Mouse (Mus musculus): ENCODE results near the gene Hipk1. TPM values are rescaled to one million over a fixed set of nuclear protein-coding genes. Genes with fewer than 3 reads are reported as not detected.
"Not testable (repeated sequence)": the region's sequence is repeated elsewhere in the genome, so short reads cannot be mapped to it uniquely, and the experiment has no call there.

The Hipk1 gene
- total RNA-seq, 2 experiments from 2014 or later, result 102 to 117 TPM

GRCm38 (mm10) chr3:103799507-103799906 is 8.1 kb upstream of the Hipk1 start:
- intact Hi-C loops (cut with DNase I), result no loop called here
- DNase-seq, result no peak

- intact Hi-C loops (cut with DNase I), result no loop called here
These were observed 5.0 kb upstream of the Hipk1 start for GRCm38 (mm10) chr3:103796389-103796788.

GRCm38 (mm10) chr3:103792566-103792965 is 1.2 kb upstream of the Hipk1 start:
- intact Hi-C loops (cut with DNase I), result no loop called here
- no peak for DNase-seq

More at GRCm38 (mm10) chr3:103796389-103796788, 5.0 kb upstream of the Hipk1 start:
- DNase-seq, result no peak

GRCm38 (mm10) chr3:103792111-103792406 is 696 bp upstream of the Hipk1 start:
- DNase-seq; intact Hi-C loops (cut with DNase I): not testable (repeated sequence)

GRCm38 (mm10) chr3:103790346-103791145 is 817 bp downstream of the Hipk1 start:
- intact Hi-C loops (cut with DNase I), result loop anchor here (1.0 kb wide), 1 partner anchor 19 kb away; the partner anchor contains the start of genes Ap4b1, Dclre1b and Gm43064
- DNase-seq, result peak; percentile 42 to 64

- intact Hi-C loops (cut with DNase I), result no loop called here
- peak; percentile 53 to 57 for DNase-seq
These were observed 1.4 kb downstream of the Hipk1 start for GRCm38 (mm10) chr3:103789891-103790345.

- DNase-seq, result no peak
- intact Hi-C loops (cut with DNase I), result no loop called here
These were observed 2.3 kb downstream of the Hipk1 start for GRCm38 (mm10) chr3:103789096-103789495.

- DNase-seq, result no peak
These were observed 4.1 kb downstream of the Hipk1 start for GRCm38 (mm10) chr3:103787225-103787624.

GRCm38 (mm10) chr3:103782844-103783609 is 8.3 kb downstream of the Hipk1 start:
- intact Hi-C loops (cut with DNase I), result no loop called here
- no peak for DNase-seq

More at GRCm38 (mm10) chr3:103787225-103787624, 4.1 kb downstream of the Hipk1 start:
- intact Hi-C loops (cut with DNase I), result no loop called here

- DNase-seq, result no peak
- intact Hi-C loops (cut with DNase I), result no loop called here
These were observed 10.6 kb downstream of the Hipk1 start for GRCm38 (mm10) chr3:103780777-103781176.

GRCm38 (mm10) chr3:103780271-103780670 is 11.1 kb downstream of the Hipk1 start:
- intact Hi-C loops (cut with DNase I), result no loop called here
- DNase-seq, result no peak

GRCm38 (mm10) chr3:103779183-103779582 is 12.2 kb downstream of the Hipk1 start:
- intact Hi-C loops (cut with DNase I), result no loop called here
- DNase-seq, result no peak

- no peak for DNase-seq
- intact Hi-C loops (cut with DNase I), result no loop called here
These were observed 12.7 kb downstream of the Hipk1 start for GRCm38 (mm10) chr3:103778660-103779059.

- DNase-seq, result no peak
- intact Hi-C loops (cut with DNase I), result no loop called here
These were observed 13.4 kb downstream of the Hipk1 start for GRCm38 (mm10) chr3:103777940-103778339.

- intact Hi-C loops (cut with DNase I), result loop anchor here (5.0 kb wide), 1 partner anchor 33 kb away; the partner anchor contains the start of genes Ap4b1, Dclre1b and Gm43064
- no peak for DNase-seq
These were observed 17.4 kb downstream of the Hipk1 start for GRCm38 (mm10) chr3:103774009-103774408.

- no peak for DNase-seq
- intact Hi-C loops (cut with DNase I), result loop anchor here (5.0 kb wide), 1 partner anchor 34 kb away; the partner anchor contains the start of genes Ap4b1, Dclre1b and Gm43064
These were observed 17.9 kb downstream of the Hipk1 start for GRCm38 (mm10) chr3:103773508-103773907.

- DNase-seq, result peak in 1 of 2 experiments; percentile 29
- intact Hi-C loops (cut with DNase I), result loop anchor here (5.0 kb wide), 1 partner anchor 34 kb away; the partner anchor contains the start of genes Ap4b1, Dclre1b and Gm43064
These were observed 18.5 kb downstream of the Hipk1 start for GRCm38 (mm10) chr3:103772846-103773245.

GRCm38 (mm10) chr3:103771531-103772130 is 19.7 kb downstream of the Hipk1 start:
- intact Hi-C loops (cut with DNase I), result loop anchor here (5.0 kb wide), 1 partner anchor 36 kb away; the partner anchor contains the start of genes Ap4b1, Dclre1b and Gm43064
- peak; percentile 90 to 92 for DNase-seq

- intact Hi-C loops (cut with DNase I), result no loop called here
These were observed 24.6 kb downstream of the Hipk1 start for GRCm38 (mm10) chr3:103766789-103767188.

GRCm38 (mm10) chr3:103759261-103759970 is 31.9 kb downstream of the Hipk1 start:
- intact Hi-C loops (cut with DNase I), result no loop called here
- DNase-seq, result no peak

More at GRCm38 (mm10) chr3:103766789-103767188, 24.6 kb downstream of the Hipk1 start:
- no peak for DNase-seq
